ENCODE assay signal across 13 mouse cellular contexts in the genomic region with DNA sequence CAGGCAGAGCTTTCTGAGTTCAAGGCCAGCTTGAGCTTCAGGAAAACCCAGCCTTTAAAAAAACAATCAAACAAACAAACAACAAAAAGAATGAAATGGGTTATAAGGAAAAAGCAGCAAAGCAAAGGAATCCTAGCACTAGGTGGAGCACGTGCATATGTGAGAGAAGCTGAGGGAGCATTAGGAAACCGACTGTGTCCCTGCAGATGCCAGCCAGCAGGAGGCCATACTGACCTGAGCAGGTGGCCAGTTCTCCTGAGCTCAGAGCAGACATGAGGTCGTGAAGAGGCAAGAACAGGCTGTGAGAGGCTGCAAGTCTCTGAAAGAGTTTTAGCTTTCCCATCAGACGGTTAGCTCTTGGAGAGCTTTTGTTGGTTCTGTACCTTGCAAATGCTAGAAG. TPM values are rescaled to one million over a fixed set of nuclear protein-coding genes. Genes with fewer than 3 reads are reported as not detected.
DNase-seq lines count a peak whose midpoint lies in the region; TF ChIP-seq lines count a peak whose summit lies in the region.
"Had no signal": no experiment of that assay in that cellular context is flagged by ENCODE, and none has a peak within 500 bp of the region (broad histone marks: within the 10 kb centered on the region; RNA-seq: fewer than 3 reads in every experiment).

No protein-coding gene starts in this region.

- H3K4me3 ChIP-seq in gastrocnemius, adult 2 months: no peak overlapping the region
- H3K4me3 ChIP-seq in small intestine, adult 2 months (ENCODE audit: low read depth, low read length): no peak overlapping the region
- H3K4me3 ChIP-seq: neural tube, embryonic 12.5 days had no signal

- peaks cover 50% of the 10 kb centered on the region for H3K36me3 ChIP-seq in small intestine, adult 2 months (ENCODE audit: control insufficient read depth, insufficient read depth, low read length)

- H3K27me3 ChIP-seq in small intestine, adult 2 months (ENCODE audit: control insufficient read depth, insufficient read depth, low read length): no peaks in the 10 kb centered on the region
- H3K27me3 ChIP-seq: neural tube, embryonic 12.5 days had no signal

- H3K4me1 ChIP-seq in small intestine, adult 2 months (ENCODE audit: control insufficient read depth, insufficient read depth, insufficient read length, low read length): no peaks in the 10 kb centered on the region
- H3K4me1 ChIP-seq: neural tube, embryonic 12.5 days had no signal

- no peak for DNase-seq in gastrocnemius, adult 2 months
- no peak for DNase-seq in gastrocnemius, postnatal 14 days
- peak; percentile 14 for DNase-seq in retina, postnatal 1 day
- no peak for DNase-seq in retina, embryonic 14.5 days (ENCODE audit: low spot score)
- DNase-seq in kidney, postnatal 14 days: peak; percentile 48
- DNase-seq in c-Kit-positive CD71-positive TER-119-positive erythroid progenitor cells, embryonic 14.5 days (ENCODE audit: low spot score): no peak
- DNase-seq in layer of hippocampus, postnatal 10 days (ENCODE audit: low spot score in 2 of 2): no peak
- DNase-seq: heart, adult 11 months; right cerebral cortex, postnatal 25 days; thymus, adult 18-20 months had no signal

- TF ChIP-seq CTCF in gastrocnemius, adult 2 months (IDR thresholded peaks at IDR 0.05): peak; percentile 36; the same call in 1 of the 2 replicates
- TF ChIP-seq CTCF in small intestine, adult 2 months (IDR thresholded peaks at IDR 0.05; ENCODE audit: extremely low read depth, insufficient read length, insufficient replicate concordance, low read depth, low read length): peak; percentile 12; the same call in 1 of the 2 replicates

- no peak for TF ChIP-seq POLR2A in small intestine, adult 2 months (IDR thresholded peaks at IDR 0.05; ENCODE audit: low read depth, low read length)

- H3K27ac ChIP-seq in gastrocnemius, adult 2 months: no peak overlapping the region
- no peak overlapping the region for H3K27ac ChIP-seq in small intestine, adult 2 months (ENCODE audit: insufficient read depth, low read depth, low read length)
- H3K27ac ChIP-seq: hindbrain, embryonic 14.5 days; neural tube, embryonic 12.5 days had no signal

- 39% methylated on average over 4 of the region's 4 CpGs for WGBS in small intestine, adult 2 months

- intact Hi-C loops in gastrocnemius, adult 2 months (cut with DNase I): no loop called here
- intact Hi-C loops in gastrocnemius, postnatal 14 days (cut with DNase I; ENCODE audit: low total_unique reads): no loop called here

RNA-seq across cellular contexts. Expression of a gene that starts 10.9 kb away (rescaled TPM):
- total RNA-seq in gastrocnemius, adult 2 months (2021): 10 to 100 TPM; 13.4 to 13.5 TPM
- total RNA-seq in gastrocnemius, postnatal 14 days (2021): 10 to 100 TPM; 12.9 to 13.7 TPM
- 2.4 and 4.7 TPM in 2 replicates for polyA plus RNA-seq in small intestine, adult 2 months (2012; rRNA removed)
- total RNA-seq in layer of hippocampus, postnatal 10 days (2021): 10 to 100 TPM; 40.3 to 46.9 TPM

RNA-seq across cellular contexts. Expression of a gene that starts 10.9 kb away (rescaled TPM):
- total RNA-seq in gastrocnemius, adult 2 months (2021): 1 to 10 TPM; 4.8 to 5.0 TPM
- 1 to 10 TPM; 2.7 to 4.5 TPM for total RNA-seq in gastrocnemius, postnatal 14 days (2021)
- 0.71 and 0.94 TPM in 2 replicates for polyA plus RNA-seq in small intestine, adult 2 months (2012; rRNA removed)
- total RNA-seq in layer of hippocampus, postnatal 10 days (2021): 1 to 10 TPM; 9.1 TPM

Comparison
In these comparisons a context has a peak if more than half of its experiments do, and no peak if none do; other contexts are left out.
1. DNase-seq: peak in retina, postnatal 1 day (single experiment) and kidney, postnatal 14 days (single experiment); none in gastrocnemius, adult 2 months (single experiment), gastrocnemius, postnatal 14 days (single experiment), retina, embryonic 14.5 days (single experiment), c-Kit-positive CD71-positive TER-119-positive erythroid progenitor cells, embryonic 14.5 days (single experiment) and layer of hippocampus, postnatal 10 days (0 of 2).